In genomic region chr17:78440771-78441170, GRCm38 (mm10) we compare ENCODE assay signal across 19 mouse cellular contexts. TPM values are rescaled to one million over a fixed set of nuclear protein-coding genes. Genes with fewer than 3 reads are reported as not detected.
A peak's percentile ranks its signal among the peaks of the same experiment; 100 is the strongest.
DNase-seq lines count a peak whose midpoint lies in the region; TF ChIP-seq lines count a peak whose summit lies in the region.
"Had no signal": no experiment of that assay in that cellular context is flagged by ENCODE, and none has a peak within 500 bp of the region (broad histone marks: within the 10 kb centered on the region; RNA-seq: fewer than 3 reads in every experiment).

No protein-coding gene starts in this region.

- H3K36me3 ChIP-seq in C2C12 (ENCODE audit: control insufficient read depth, insufficient read depth) (no peaks in the 10 kb centered on the region), CH12.LX (replicated peaks in 1 of 2; ENCODE audit: control insufficient read depth in 1 of 2, insufficient read depth in 1 of 2, low read length in 1 of 2) (no peaks in the 10 kb centered on the region), myocyte (ENCODE audit: control insufficient read depth, insufficient read depth) (no peaks in the 10 kb centered on the region)
- H3K36me3 ChIP-seq: embryonic facial prominence, embryonic 10.5 days; embryonic facial prominence, embryonic 12.5 days; forebrain, embryonic 15.5 days had no signal

- TF ChIP-seq RAD21 in CH12.LX (IDR thresholded peaks at IDR 0.05; ENCODE audit: low read depth, low read length): no peak

- H3K27ac ChIP-seq in CH12.LX (ENCODE audit: insufficient read depth, low read depth): no peak overlapping the region
- H3K27ac ChIP-seq: embryonic facial prominence, embryonic 10.5 days; embryonic facial prominence, embryonic 12.5 days; forebrain, embryonic 13.5 days; forebrain, embryonic 15.5 days had no signal

- no peak for TF ChIP-seq EP300 in CH12.LX (IDR thresholded peaks at IDR 0.05; ENCODE audit: low read length)

- no peak overlapping the region for H3K9ac ChIP-seq in CH12.LX (ENCODE audit: insufficient read depth, low read depth)
- H3K9ac ChIP-seq: embryonic facial prominence, embryonic 12.5 days; forebrain, embryonic 13.5 days; forebrain, embryonic 15.5 days; forebrain, postnatal 0 days had no signal

- TF ChIP-seq POLR2A in CH12.LX (IDR thresholded peaks at IDR 0.05; ENCODE audit: low read depth, low read length): no peak
- TF ChIP-seq POLR2A in myocyte (IDR thresholded peaks at IDR 0.05; ENCODE audit: insufficient read length, low read depth): no peak

- H3K79me2 ChIP-seq in C2C12 (ENCODE audit: control insufficient read depth, insufficient read depth): no peaks in the 10 kb centered on the region
- no peaks in the 10 kb centered on the region for H3K79me2 ChIP-seq in CH12.LX (replicated peaks; ENCODE audit: control insufficient read depth, extremely low read depth, insufficient read depth, poor library complexity, severe bottlenecking)
- H3K79me2 ChIP-seq in myocyte (ENCODE audit: control insufficient read depth, insufficient read depth): no peaks in the 10 kb centered on the region

- TF ChIP-seq CTCF in C2C12 (IDR thresholded peaks at IDR 0.05; ENCODE audit: control insufficient read depth, insufficient read depth, insufficient read length) (no peak), CH12.LX (conservative IDR thresholded peaks at IDR 0.05 in 1 of 2, IDR thresholded peaks at IDR 0.05 in 1 of 2; ENCODE audit: low read depth in 2 of 2, low read length in 2 of 2) (no peak)

- H3K79me3 ChIP-seq in C2C12 (ENCODE audit: low read depth): no peaks in the 10 kb centered on the region

- no peaks in the 10 kb centered on the region for H3K27me3 ChIP-seq in C2C12 (ENCODE audit: control insufficient read depth, insufficient read depth, insufficient read length)
- H3K27me3 ChIP-seq in CH12.LX (replicated peaks): no peaks in the 10 kb centered on the region
- no peaks in the 10 kb centered on the region for H3K27me3 ChIP-seq in myocyte (ENCODE audit: control insufficient read depth, insufficient read depth, insufficient read length)
- H3K27me3 ChIP-seq: embryonic facial prominence, embryonic 12.5 days; forebrain, embryonic 13.5 days; forebrain, embryonic 15.5 days; Patski had no signal

- H3K4me1 ChIP-seq in CH12.LX (ENCODE audit: control insufficient read depth in 1 of 2, insufficient read depth in 2 of 2): no peaks in the 10 kb centered on the region
- H3K4me1 ChIP-seq: embryonic facial prominence, embryonic 10.5 days; embryonic facial prominence, embryonic 12.5 days; forebrain, embryonic 13.5 days; forebrain, embryonic 15.5 days had no signal

- dilution Hi-C loops in CH12.LX (cut with MboI; ENCODE audit: extremely low pct_ligation_motif_present, extremely low pct_unique_long_range_greater_than_20kb, low sequenced_read_pairs): no loop called here

- H3K9me3 ChIP-seq in CH12.LX (replicated peaks; ENCODE audit: low read length): no peaks in the 10 kb centered on the region
- H3K9me3 ChIP-seq: embryonic facial prominence, embryonic 10.5 days; embryonic facial prominence, embryonic 12.5 days; forebrain, embryonic 13.5 days; forebrain, embryonic 15.5 days had no signal

- H3ac ChIP-seq in C2C12 (ENCODE audit: control insufficient read depth, insufficient read length, low read depth) (no peak overlapping the region), myocyte (ENCODE audit: control insufficient read depth, insufficient read length) (no peak overlapping the region)

- in situ Hi-C loops in CH12.LX (cut with MboI; ENCODE audit: low pct_ligation_motif_present, low pct_unique_long_range_greater_than_20kb, low sequenced_read_pairs): no loop called here

- no peak for DNase-seq in CH12.LX (ENCODE audit: extremely low read depth)
- no peak for DNase-seq in left cerebral cortex, adult 11 months (ENCODE audit: low spot score)
- DNase-seq in kidney, adult 11 months: no peak
- DNase-seq: adrenal gland, adult 8-10 months; adrenal gland, postnatal 14 days; adrenal gland, postnatal 36 days; cerebellum, adult 11-12 months; cerebellum, adult 2 months; cerebellum, adult 9-10 months; cerebellum, postnatal 10 days; cerebellum, postnatal 25 days; forebrain, postnatal 0 days had no signal

- no peak overlapping the region for H3K4me3 ChIP-seq in C2C12 (ENCODE audit: insufficient read depth, poor library complexity, severe bottlenecking)
- no peak overlapping the region for H3K4me3 ChIP-seq in CH12.LX (replicated peaks in 1 of 3; ENCODE audit: low read depth in 2 of 3, low read length in 2 of 3, poor library complexity in 1 of 3)
- H3K4me3 ChIP-seq in myocyte: no peak overlapping the region
- H3K4me3 ChIP-seq: embryonic facial prominence, embryonic 10.5 days; embryonic facial prominence, embryonic 12.5 days; forebrain, embryonic 13.5 days; forebrain, embryonic 15.5 days had no signal

- H3K4me2 ChIP-seq in CH12.LX (ENCODE audit: insufficient read depth, low read depth, poor library complexity, severe bottlenecking) (no peak overlapping the region), myocyte (ENCODE audit: low read depth) (no peak overlapping the region)
- H3K4me2 ChIP-seq: embryonic facial prominence, embryonic 12.5 days; forebrain, embryonic 13.5 days; forebrain, embryonic 15.5 days had no signal

TF ChIP-seq in C2C12, 6 proteins besides CTCF, POLR2A, EP300 and RAD21:
- TF ChIP-seq USF1 (IDR thresholded peaks at IDR 0.05; ENCODE audit: low read depth): peak; percentile 61
- no peak for TF ChIP-seq MYOD1 (IDR thresholded peaks at IDR 0.05; ENCODE audit: control insufficient read depth, insufficient read length, low read depth)
- TF ChIP-seq MYOG (IDR thresholded peaks at IDR 0.05; ENCODE audit: control insufficient read depth, extremely low read depth, insufficient read length): no peak

TF ChIP-seq in CH12.LX, 34 proteins besides CTCF, POLR2A, EP300 and RAD21:
- TF ChIP-seq BHLHE40 (IDR thresholded peaks at IDR 0.05; ENCODE audit: low read depth, low read length) (peak; percentile 54; the same call in 1 of the 2 replicates), USF2 (conservative IDR thresholded peaks at IDR 0.05; ENCODE audit: low read depth, low read length) (peak; percentile 91), MAX (IDR thresholded peaks at IDR 0.05; ENCODE audit: low read length) (peak; percentile 69), USF1 (IDR thresholded peaks at IDR 0.05; ENCODE audit: low read depth, low read length) (peak; percentile 74), JUN (IDR thresholded peaks at IDR 0.05; ENCODE audit: insufficient read depth, low read depth, low read length) (no peak)

TF ChIP-seq in myocyte, 11 proteins besides CTCF, POLR2A, EP300 and RAD21:
- TF ChIP-seq REST (IDR thresholded peaks at IDR 0.05; ENCODE audit: insufficient read depth, insufficient read length) (no peak), MYOG (IDR thresholded peaks at IDR 0.05; ENCODE audit: control insufficient read depth in 1 of 3, insufficient read depth in 1 of 3, insufficient read length in 2 of 3, low read depth in 2 of 3) (no peak), MAX (IDR thresholded peaks at IDR 0.05; ENCODE audit: low read depth) (no peak), SRF (IDR thresholded peaks at IDR 0.05; ENCODE audit: control insufficient read depth, insufficient read length, low read depth) (no peak), CEBPB (IDR thresholded peaks at IDR 0.05; ENCODE audit: insufficient read depth, poor library complexity, severe bottlenecking) (no peak), USF1 (IDR thresholded peaks at IDR 0.05; ENCODE audit: low read depth) (peak; percentile 4)

RNA-seq across cellular contexts. Expression of gene Fez2, which starts 22.8 kb away (rescaled TPM):
- 31.9 TPM for polyA plus RNA-seq in C2C12 (2012; fragmentation: generic; extraction: Trizol)
- 12.8 and 14.2 TPM in 2 replicates for total RNA-seq in CH12.LX (2012; rRNA removed)
- total RNA-seq in CH12.LX (2014; rRNA removed): 13.5 and 14.8 TPM in 2 replicates
- polyA plus RNA-seq in CH12.LX (2012; ENCODE audit: insufficient read length, low read depth): 17.6 and 18.7 TPM in 2 replicates
- 19.0 TPM for polyA plus RNA-seq in myocyte (2012; fragmentation: generic; extraction: Trizol)
